17 mouse cellular contexts compared by ENCODE assay signal in the genomic region with DNA sequence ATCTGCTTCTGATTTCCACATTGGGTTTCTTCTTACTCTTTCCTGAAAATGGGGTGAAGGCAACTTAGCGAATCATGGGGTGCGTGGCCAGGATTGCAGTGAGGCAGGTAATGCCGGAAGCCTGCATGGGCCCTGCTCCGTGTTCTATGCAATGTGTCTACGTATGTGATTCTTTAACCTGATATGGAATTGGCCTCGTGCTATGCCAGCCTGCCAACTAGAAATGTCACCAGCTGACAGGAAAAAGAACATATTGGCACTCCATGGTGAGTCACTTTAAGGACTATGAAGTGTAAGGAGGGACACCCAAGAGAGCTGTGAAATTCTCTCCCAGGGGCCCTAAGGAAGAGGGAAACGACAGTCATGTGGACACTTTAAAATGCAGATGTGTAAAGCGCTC. TPM values are rescaled to one million over a fixed set of nuclear protein-coding genes. Genes with fewer than 3 reads are reported as not detected.
A peak's percentile ranks its signal among the peaks of the same experiment; 100 is the strongest.
DNase-seq lines count a peak whose midpoint lies in the region; ATAC-seq and TF ChIP-seq lines count a peak whose summit lies in the region.
"Had no signal": no experiment of that assay in that cellular context is flagged by ENCODE, and none has a peak within 500 bp of the region (broad histone marks: within the 10 kb centered on the region; RNA-seq: fewer than 3 reads in every experiment).

No protein-coding gene starts in this region.

- H3K4me1 ChIP-seq in hindbrain, postnatal 0 days (ENCODE audit: insufficient read depth, low read length): no peaks in the 10 kb centered on the region
- no peaks in the 10 kb centered on the region for H3K4me1 ChIP-seq in hindbrain, embryonic 11.5 days (replicated peaks; ENCODE audit: control insufficient read depth, insufficient read depth, low read length)
- peaks cover 11% of the 10 kb centered on the region for H3K4me1 ChIP-seq in limb, embryonic 10.5 days
- H3K4me1 ChIP-seq: embryonic facial prominence, embryonic 12.5 days; hindbrain, embryonic 13.5 days had no signal

- H3K27me3 ChIP-seq in hindbrain, postnatal 0 days (ENCODE audit: insufficient read depth, low read length): no peaks in the 10 kb centered on the region
- H3K27me3 ChIP-seq in hindbrain, embryonic 11.5 days (ENCODE audit: control insufficient read depth, insufficient read depth, low read length): no peaks in the 10 kb centered on the region
- H3K27me3 ChIP-seq in limb, embryonic 10.5 days (ENCODE audit: low read depth, poor library complexity, severe bottlenecking): no peaks in the 10 kb centered on the region
- H3K27me3 ChIP-seq: embryonic facial prominence, embryonic 12.5 days; hindbrain, embryonic 13.5 days had no signal

- H3K4me3 ChIP-seq in hindbrain, postnatal 0 days (ENCODE audit: low read length): no peak overlapping the region
- no peak overlapping the region for H3K4me3 ChIP-seq in hindbrain, embryonic 11.5 days (ENCODE audit: low read depth, low read length)
- no peak overlapping the region for H3K4me3 ChIP-seq in limb, embryonic 10.5 days
- H3K4me3 ChIP-seq: embryonic facial prominence, embryonic 12.5 days; heart, embryonic 10.5 days; hindbrain, embryonic 13.5 days had no signal

- 0 out of 2 replicates have a peak overlapping the region, but pooled peaks have one; percentile 15 for H3K27ac ChIP-seq in hindbrain, postnatal 0 days
- H3K27ac ChIP-seq in hindbrain, embryonic 11.5 days (ENCODE audit: low read depth, low read length): no peak overlapping the region
- H3K27ac ChIP-seq in limb, embryonic 10.5 days: 0 out of 2 replicates have a peak overlapping the region, but pooled peaks have one; percentile 2
- H3K27ac ChIP-seq: embryonic facial prominence, embryonic 12.5 days; heart, embryonic 10.5 days; hindbrain, embryonic 13.5 days had no signal

- H3K36me3 ChIP-seq in hindbrain, postnatal 0 days (ENCODE audit: insufficient read depth, low read length): no peaks in the 10 kb centered on the region
- no peaks in the 10 kb centered on the region for H3K36me3 ChIP-seq in hindbrain, embryonic 11.5 days (ENCODE audit: control insufficient read depth, insufficient read depth, low read length)
- no peaks in the 10 kb centered on the region for H3K36me3 ChIP-seq in limb, embryonic 10.5 days
- H3K36me3 ChIP-seq: embryonic facial prominence, embryonic 12.5 days; heart, embryonic 10.5 days; hindbrain, embryonic 13.5 days had no signal

- no peak overlapping the region for H3K9ac ChIP-seq in hindbrain, postnatal 0 days (replicated peaks; ENCODE audit: low read length)
- H3K9ac ChIP-seq in hindbrain, embryonic 11.5 days (ENCODE audit: low read depth, low read length): no peak overlapping the region
- H3K9ac ChIP-seq: embryonic facial prominence, embryonic 12.5 days; hindbrain, embryonic 13.5 days had no signal

- no peaks in the 10 kb centered on the region for H3K9me3 ChIP-seq in hindbrain, postnatal 0 days (ENCODE audit: low read length)
- H3K9me3 ChIP-seq in hindbrain, embryonic 11.5 days (ENCODE audit: control insufficient read depth, low read length): no peaks in the 10 kb centered on the region
- H3K9me3 ChIP-seq in limb, embryonic 10.5 days (replicated peaks): no peaks in the 10 kb centered on the region
- H3K9me3 ChIP-seq: embryonic facial prominence, embryonic 12.5 days; heart, embryonic 10.5 days; hindbrain, embryonic 13.5 days had no signal

- no peak for TF ChIP-seq CTCF in hindbrain, postnatal 0 days (IDR thresholded peaks at IDR 0.05; ENCODE audit: low read depth)

- no peak for ATAC-seq in hindbrain, postnatal 0 days
- ATAC-seq in hindbrain, embryonic 11.5 days (ENCODE audit: low FRiP score): no peak
- ATAC-seq: forebrain, embryonic 16.5 days had no signal

- DNase-seq in hindbrain, postnatal 0 days (ENCODE audit: low spot score): no peak
- no peak for DNase-seq in hindbrain, embryonic 11.5 days (ENCODE audit: low spot score)
- DNase-seq in right cerebral cortex, postnatal 25 days: peak; percentile 13
- no peak for DNase-seq in right cerebral cortex, postnatal 4 days
- DNase-seq in limb, embryonic 10.5 days (ENCODE audit: low spot score): no peak
- no peak for DNase-seq in lung, postnatal 36 days
- DNase-seq: adrenal gland, adult 2 months; adrenal gland, postnatal 25 days; cerebellum, adult 8-10 months; cerebellum, postnatal 25 days; heart, adult 18-20 months; heart, postnatal 10 days; heart, postnatal 4 days had no signal

- H3K4me2 ChIP-seq in hindbrain, postnatal 0 days (ENCODE audit: low read depth, low read length): no peak overlapping the region
- H3K4me2 ChIP-seq in hindbrain, embryonic 11.5 days (replicated peaks; ENCODE audit: low read depth, low read length): no peak overlapping the region
- H3K4me2 ChIP-seq: embryonic facial prominence, embryonic 12.5 days; hindbrain, embryonic 13.5 days had no signal

- WGBS in hindbrain, postnatal 0 days: 85% methylated on average over 8 of the region's 8 CpGs
- 83% methylated on average over 8 of the region's 8 CpGs for whole genome bisulfite sequencing in hindbrain, embryonic 11.5 days
- WGBS in limb, embryonic 10.5 days: 83% methylated on average over 8 of the region's 8 CpGs

RNA-seq across cellular contexts. Expression of a gene that starts 22.2 kb away (rescaled TPM):
- 0.40 and 0.58 TPM in 2 replicates for total RNA-seq in hindbrain, postnatal 0 days (2014; rRNA removed)
- 2.7 and 3.4 TPM in 2 replicates for polyA plus RNA-seq in hindbrain, postnatal 0 days (2015; fragmentation: Nextera tagmentation; extraction: Ambion mirVana)
- polyA plus RNA-seq in hindbrain, embryonic 11.5 days (2014; fragmentation: Nextera tagmentation; extraction: Ambion mirVana): 1.1 and 1.3 TPM in 2 replicates
- 0.95 and 5.5 TPM in 2 replicates for polyA plus RNA-seq in limb, embryonic 10.5 days (2016; fragmentation: Nextera tagmentation; extraction: Ambion mirVana)

RNA-seq across cellular contexts. Expression of a gene that starts 29.4 kb away (rescaled TPM):
- total RNA-seq in hindbrain, postnatal 0 days (2014; rRNA removed): 71.7 and 78.3 TPM in 2 replicates
- 201 and 213 TPM in 2 replicates for polyA plus RNA-seq in hindbrain, postnatal 0 days (2015; fragmentation: Nextera tagmentation; extraction: Ambion mirVana)
- 82.7 and 88.8 TPM in 2 replicates for polyA plus RNA-seq in hindbrain, embryonic 11.5 days (2014; fragmentation: Nextera tagmentation; extraction: Ambion mirVana)
- polyA plus RNA-seq in limb, embryonic 10.5 days (2016; fragmentation: Nextera tagmentation; extraction: Ambion mirVana): 70.5 and 97.8 TPM in 2 replicates
